Mouse (Mus musculus) embryonic fibroblast, embryonic 13.5 days (primary cell): ENCODE results near the gene Tm6sf2.

Experiments
- CTCF ChIP-seq: IDR thresholded peaks from 2 replicates; pipeline ENCODE4 v1.5.1; 2011; ENCODE audit warnings: mild to moderate bottlenecking, control low read depth, low read length, moderate library complexity, borderline replicate concordance; ENCODE audit not compliant: insufficient read depth
- POLR2A ChIP-seq: IDR thresholded peaks from 2 replicates; pipeline ENCODE4 v1.6.1; 2011; ENCODE audit warnings: low read depth, mild to moderate bottlenecking, control low read depth, low read length, moderate library complexity

DNA sequence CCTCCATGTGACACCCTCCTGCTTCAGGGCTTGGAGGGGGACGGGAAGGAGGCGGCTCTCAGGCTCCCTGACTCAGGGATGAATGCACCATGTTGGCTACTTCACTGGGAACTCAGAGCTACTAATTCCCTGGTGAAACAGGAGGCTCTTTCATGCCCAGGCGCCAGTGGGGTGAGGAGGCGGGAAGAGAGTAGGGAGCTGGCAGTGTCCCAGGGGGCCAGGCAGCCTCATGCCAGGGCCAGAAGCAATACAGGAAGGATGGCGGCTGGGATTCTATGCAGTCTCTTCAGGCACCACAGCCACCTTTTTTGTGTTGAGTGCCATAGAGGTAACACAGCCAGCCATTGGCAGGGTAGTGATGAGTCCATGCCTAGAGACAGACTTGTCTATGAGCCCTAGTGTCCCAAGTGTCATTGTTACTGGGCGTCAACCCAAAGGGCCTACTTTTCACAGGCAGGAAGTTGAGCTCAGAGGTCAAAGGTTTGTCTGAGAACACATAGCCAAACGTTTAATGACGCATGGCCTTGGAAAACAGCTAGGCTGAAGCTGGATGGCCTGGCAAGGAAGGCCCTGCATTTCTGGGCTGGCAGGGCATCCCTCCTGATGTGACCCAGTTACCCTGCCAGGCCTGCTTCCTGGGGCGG is 56.7 kb downstream of the Tm6sf2 start:
- TF ChIP-seq CTCF, result no peak
- no peak for TF ChIP-seq POLR2A
